Mouse (Mus musculus) splenic B cell, adult 2 months (primary cell): ENCODE data around the gene Cxcr4.

ENCODE experiments used
- DNase-seq: peaks from one replicate; pipeline ENCODE4 v3.0.0-alpha.2; 2011; ENCODE audit warnings: low read depth, low spot score
- H3K27me3 ChIP-seq: 2 replicates; pipeline ENCODE4 v1.6.1; 2012; ENCODE audit warnings: mild to moderate bottlenecking, low read length, moderate library complexity, mixed read lengths; ENCODE audit not compliant: control insufficient read depth, poor library complexity, insufficient read depth, severe bottlenecking
- H3K36me3 ChIP-seq: 2 replicates; pipeline ENCODE4 v1.6.1; 2012; ENCODE audit warnings: mild to moderate bottlenecking, low read length, moderate library complexity, mixed read lengths; ENCODE audit not compliant: control insufficient read depth, poor library complexity, insufficient read depth, severe bottlenecking

Cxcr4 gene

GRCm38 (mm10) chr1:128592211-128592741 lies at the start of gene Cxcr4:
Gene Cxcr4, minus strand, starts transcription at chr1:128592293.
- no peaks in the 10 kb centered on the region for H3K27me3 ChIP-seq
- DNase-seq, result peak; percentile 94
- H3K36me3 ChIP-seq, result peaks cover 13% of the 10 kb centered on the region

GRCm38 (mm10) chr1:128639707-128640107 lies 47.6 kb upstream of the Cxcr4 start:
- no peak for DNase-seq

GRCm38 (mm10) chr1:128637230-128637740 lies 45.2 kb upstream of the Cxcr4 start:
- no peak for DNase-seq
- H3K27me3 ChIP-seq, result no peaks in the 10 kb centered on the region
- H3K36me3 ChIP-seq, result no peaks in the 10 kb centered on the region

More at GRCm38 (mm10) chr1:128639707-128640107, 47.6 kb upstream of the Cxcr4 start:
- H3K27me3 ChIP-seq, result no peaks in the 10 kb centered on the region
- no peaks in the 10 kb centered on the region for H3K36me3 ChIP-seq

- no peak for DNase-seq
- Histone ChIP-seq H3K36me3 (no peaks in the 10 kb centered on the region), H3K27me3 (no peaks in the 10 kb centered on the region)
These were observed 44.5 kb upstream of the Cxcr4 start for GRCm38 (mm10) chr1:128636258-128637229.

- no peak for DNase-seq
- Histone ChIP-seq H3K36me3 (no peaks in the 10 kb centered on the region), H3K27me3 (no peaks in the 10 kb centered on the region)
These were observed 41.8 kb upstream of the Cxcr4 start for GRCm38 (mm10) chr1:128633711-128634379.

- Histone ChIP-seq H3K36me3 (no peaks in the 10 kb centered on the region), H3K27me3 (no peaks in the 10 kb centered on the region)
- DNase-seq, result no peak
These were observed 40.4 kb upstream of the Cxcr4 start for GRCm38 (mm10) chr1:128632522-128632921.

GRCm38 (mm10) chr1:128626144-128626678 lies 34.1 kb upstream of the Cxcr4 start:
- H3K27me3 ChIP-seq, result no peaks in the 10 kb centered on the region
- no peak for DNase-seq
- no peaks in the 10 kb centered on the region for H3K36me3 ChIP-seq

GRCm38 (mm10) chr1:128623594-128623887 lies 31.4 kb upstream of the Cxcr4 start:
- H3K36me3 ChIP-seq, result no peaks in the 10 kb centered on the region
- no peaks in the 10 kb centered on the region for H3K27me3 ChIP-seq
- no peak for DNase-seq

GRCm38 (mm10) chr1:128622867-128623593 lies 30.9 kb upstream of the Cxcr4 start:
- Histone ChIP-seq H3K36me3 (no peaks in the 10 kb centered on the region), H3K27me3 (no peaks in the 10 kb centered on the region)
- no peak for DNase-seq

GRCm38 (mm10) chr1:128617654-128618310 lies 25.7 kb upstream of the Cxcr4 start:
- Histone ChIP-seq H3K27me3 (no peaks in the 10 kb centered on the region), H3K36me3 (no peaks in the 10 kb centered on the region)
- DNase-seq, result peak; percentile 58

GRCm38 (mm10) chr1:128616586-128616985 lies 24.5 kb upstream of the Cxcr4 start:
- Histone ChIP-seq H3K27me3 (no peaks in the 10 kb centered on the region), H3K36me3 (no peaks in the 10 kb centered on the region)
- DNase-seq, result no peak

- H3K36me3 ChIP-seq, result no peaks in the 10 kb centered on the region
- DNase-seq, result peak; percentile 62
- H3K27me3 ChIP-seq, result no peaks in the 10 kb centered on the region
These were observed 23.3 kb upstream of the Cxcr4 start for GRCm38 (mm10) chr1:128615459-128615806.

- Histone ChIP-seq H3K27me3 (no peaks in the 10 kb centered on the region), H3K36me3 (no peaks in the 10 kb centered on the region)
- peak; percentile 94 for DNase-seq
These were observed 22.8 kb upstream of the Cxcr4 start for GRCm38 (mm10) chr1:128614653-128615458.
